Mouse (Mus musculus) MEL (cell line): ENCODE data around the gene Scgb1b18. TPM values are rescaled to one million over a fixed set of nuclear protein-coding genes. Genes with fewer than 3 reads are reported as not detected.
"Not testable (repeated sequence)": the region's sequence is repeated elsewhere in the genome, so short reads cannot be mapped to it uniquely, and the experiment has no call there.

Source experiments
- DNase-seq: peaks from one replicate; pipeline ENCODE4 v3.0.0; 2011; ENCODE audit warnings: low read depth, low spot score
- H3K27ac ChIP-seq: 2 replicates; pipeline ENCODE4 v1.5.1; 2012; ENCODE audit warnings: low read depth, mild to moderate bottlenecking, control low read depth, low read length, moderate library complexity; ENCODE audit not compliant: control insufficient read depth
- H3K27me3 ChIP-seq, 2 experiments: fragments of 150-350 bp in 1 of 2; sonication (generic) in 1 of 2; 2 replicates each; pipeline ENCODE4 v1.6.1; 2012; ENCODE audit warnings: low read length in 2 of 2, mild to moderate bottlenecking in 2 of 2, improper control_type of control experiment in 1 of 2, moderate library complexity in 1 of 2; ENCODE audit not compliant: insufficient read depth in 2 of 2, control insufficient read depth in 1 of 2
- H3K36me3 ChIP-seq, 2 experiments: 2 replicates each; pipeline ENCODE4 v1.6.1; 2012 to 2014; ENCODE audit warnings: low read length in 2 of 2, improper control_type of control experiment in 1 of 2, inconsistent platforms in 1 of 2, mild to moderate bottlenecking in 1 of 2; ENCODE audit not compliant: insufficient read depth in 2 of 2, control insufficient read depth in 1 of 2
- H3K4me1 ChIP-seq, 2 experiments: fragments of 150-350 bp in 1 of 2; sonication (generic) in 1 of 2; 2 replicates each; pipeline ENCODE4 v1.6.1; 2012; ENCODE audit warnings: low read length in 2 of 2, improper control_type of control experiment in 1 of 2, mild to moderate bottlenecking in 1 of 2; ENCODE audit not compliant: insufficient read depth in 2 of 2, control insufficient read depth in 1 of 2
- H3K4me3 ChIP-seq, 2 experiments: fragments of 150-350 bp in 1 of 2; sonication (generic) in 1 of 2; 2 replicates each; pipeline ENCODE4 v1.5.1; 2012; ENCODE audit warnings: low read depth in 2 of 2, low read length in 2 of 2, mild to moderate bottlenecking in 2 of 2, moderate library complexity in 2 of 2, control low read depth in 1 of 2, improper control_type of control experiment in 1 of 2; ENCODE audit not compliant: control insufficient read depth in 1 of 2, insufficient read depth in 1 of 2
- H3K79me2 ChIP-seq: 2 replicates; pipeline ENCODE4 v1.6.1; 2012; ENCODE audit warnings: mild to moderate bottlenecking, low read length, moderate library complexity; ENCODE audit not compliant: control insufficient read depth, poor library complexity, insufficient read depth
- H3K9ac ChIP-seq: 2 replicates; pipeline ENCODE4 v1.6.1; 2012; ENCODE audit warnings: low read depth, mild to moderate bottlenecking, control low read depth, low read length, moderate library complexity; ENCODE audit not compliant: control insufficient read depth, poor library complexity, severe bottlenecking
- H3K9me3 ChIP-seq: fragments of 150-350 bp; sonication (generic); replicated peaks from 2 replicates; pipeline ENCODE4 v1.6.1; 2012; ENCODE audit warnings: mild to moderate bottlenecking, low read length, improper control_type of control experiment, moderate library complexity; ENCODE audit not compliant: insufficient read depth
- polyA plus RNA-seq, 2 experiments: library from polyadenylated mRNA; stranded (reverse) in 1 of 2; unstranded in 1 of 2; fragments of >175 nt in 1 of 2; fragments of >200 nt in 1 of 2; gene quantifications; 2 replicates each; pipeline versions ENCODE4 v1.2.1 to v1.2.4; 2012; ENCODE audit warnings: low replicate concordance in 2 of 2, low read depth in 1 of 2; ENCODE audit not compliant: insufficient read length in 2 of 2, insufficient read depth in 1 of 2, missing spikeins in 1 of 2
- total RNA-seq: library from RNA; depleted of rRNA; stranded (reverse); fragments of 300-350 nt; gene quantifications from 2 replicates; pipeline ENCODE4 v1.2.3, GENCODE M21; 2012; rRNA removed

Gene Scgb1b18
- total RNA-seq (not detected in 2 replicates), polyA plus RNA-seq (not detected)

GRCm38 (mm10) chr7:33185268-33185667, at the start of gene Scgb1b18:
Scgb1b18 (plus strand) TSS chr7:33185568.
- not testable (repeated sequence) for H3K27ac ChIP-seq, H3K27me3 ChIP-seq, H3K36me3 ChIP-seq, DNase-seq, H3K9ac ChIP-seq, H3K4me3 ChIP-seq, H3K79me2 ChIP-seq, H3K4me1 ChIP-seq, H3K9me3 ChIP-seq

DNA sequence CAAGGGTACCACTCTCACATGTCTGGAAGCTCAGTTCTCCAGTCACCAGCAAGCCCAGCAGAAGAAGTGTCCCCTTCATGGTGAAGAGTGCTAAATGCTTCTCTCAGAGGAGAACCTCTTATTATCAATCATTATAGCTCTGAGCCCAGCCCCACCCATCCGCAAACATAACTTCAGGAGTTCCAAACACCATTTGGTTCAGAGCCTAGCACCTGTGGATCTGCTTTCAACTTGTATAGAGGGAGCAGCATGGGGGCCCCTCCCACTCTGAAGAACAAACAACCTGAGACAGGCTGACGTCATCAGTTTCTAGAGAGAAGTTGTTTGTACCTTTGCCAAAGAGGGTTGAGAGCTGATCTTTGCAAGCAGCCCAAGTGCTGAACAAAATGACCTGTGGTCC, 11.6 kb upstream of the Scgb1b18 start, which contains the start of gene Scgb2b18:
TSS of gene Scgb2b18 (minus strand) at position 101 of the 400 bp plus-strand sequence.
- not testable (repeated sequence) for DNase-seq, H3K36me3 ChIP-seq, H3K79me2 ChIP-seq, H3K27ac ChIP-seq, H3K4me1 ChIP-seq, H3K9me3 ChIP-seq, H3K4me3 ChIP-seq, H3K9ac ChIP-seq, H3K27me3 ChIP-seq

Other genes with a start within 250 kb of the Scgb1b18 start
- not detected in 2 replicates for gene Scgb2b17, start 129.0 kb upstream of the Scgb1b18 start, total RNA-seq
- gene Scgb2b17, start 129.0 kb upstream of the Scgb1b18 start, polyA plus RNA-seq, result not detected
- not detected in 2 replicates for gene Scgb1b17, start 122.1 kb upstream of the Scgb1b18 start, total RNA-seq
- not detected for gene Scgb1b17, start 122.1 kb upstream of the Scgb1b18 start, polyA plus RNA-seq
- not detected in 2 replicates for gene Scgb2b18, start 11.7 kb upstream of the Scgb1b18 start, total RNA-seq
- gene Scgb2b18, start 11.7 kb upstream of the Scgb1b18 start, polyA plus RNA-seq, result not detected
- not detected in 2 replicates for gene Scgb2b19, start 94.8 kb downstream of the Scgb1b18 start, total RNA-seq
- gene Scgb2b19, start 94.8 kb downstream of the Scgb1b18 start, polyA plus RNA-seq, result not detected
- gene Scgb1b19, start 101.7 kb downstream of the Scgb1b18 start, total RNA-seq, result not detected in 2 replicates
- not detected for gene Scgb1b19, start 101.7 kb downstream of the Scgb1b18 start, polyA plus RNA-seq
- not detected in 2 replicates for gene Scgb2b20, start 180.8 kb downstream of the Scgb1b18 start, total RNA-seq
- gene Scgb2b20, start 180.8 kb downstream of the Scgb1b18 start, polyA plus RNA-seq, result not detected
- not detected in 2 replicates for gene Scgb1b20, start 187.7 kb downstream of the Scgb1b18 start, total RNA-seq
- not detected for gene Scgb1b20, start 187.7 kb downstream of the Scgb1b18 start, polyA plus RNA-seq